Mouse (Mus musculus) left cerebral cortex, postnatal 36 days (tissue): ENCODE measurements around the gene Prpf40a. TPM values are rescaled to one million over a fixed set of nuclear protein-coding genes. Genes with fewer than 3 reads are reported as not detected.

Source experiments
- DNase-seq, 2 experiments: peaks; one replicate each; pipeline ENCODE4 v3.0.0; 2021 to 2022; ENCODE audit warnings: low spot score in 2 of 2, mixed read lengths in 1 of 2
- intact Hi-C: fragments of 180-260 bp; cut with DNase I; formaldehyde crosslinking; loops from one replicate; pipeline ENCODE4 v1.15.1; 2025
- total RNA-seq, 2 experiments: library from RNA; stranded (reverse); gene quantifications; 2 replicates each; pipeline ENCODE4 v1.2.3; 2021

Prpf40a gene
- total RNA-seq, 2 experiments from 2014 or later: 34.6 to 40.9 TPM

DNA sequence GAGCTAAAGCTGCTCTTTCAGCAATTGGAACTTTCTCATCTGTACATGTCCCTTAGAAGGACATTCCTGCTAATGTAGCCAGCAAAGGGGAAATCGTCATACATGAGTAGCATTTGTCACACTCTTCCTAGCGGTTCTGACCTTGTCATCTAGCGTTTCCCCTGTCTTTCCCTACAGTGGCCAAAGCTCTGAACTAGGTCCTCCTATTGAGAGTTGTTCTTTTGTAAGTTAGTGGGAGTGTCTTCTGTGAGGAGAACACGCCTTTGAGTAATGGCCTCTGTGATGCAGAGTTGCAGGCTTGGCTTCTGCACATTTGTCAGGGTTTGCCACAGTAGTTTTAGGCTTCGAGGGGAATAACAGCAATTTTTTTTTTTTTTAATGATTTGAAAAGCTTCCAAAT is 82.5 kb downstream of the Prpf40a start:
- DNase-seq: no peak
- intact Hi-C loops: no loop called here

DNA sequence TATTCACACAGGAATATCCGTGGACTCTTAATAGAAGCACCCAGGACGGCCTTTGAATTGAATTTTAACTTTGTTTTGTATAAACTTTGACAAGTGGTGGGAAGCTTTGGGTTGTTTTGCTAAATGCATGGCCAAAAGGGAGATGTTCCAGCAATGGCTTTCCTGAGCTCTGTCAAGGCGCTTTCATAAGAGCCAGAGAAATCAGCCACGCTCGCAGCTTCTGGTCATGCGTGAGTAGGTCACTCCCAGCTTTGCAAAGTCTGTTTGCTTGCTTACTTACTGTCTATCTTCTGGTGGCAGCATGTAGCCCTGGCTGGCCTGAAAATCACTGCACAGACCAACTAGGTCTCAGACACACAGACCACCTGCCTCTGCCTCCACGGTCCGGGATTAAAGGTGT is 84.6 kb downstream of the Prpf40a start:
- intact Hi-C loops: no loop called here
- DNase-seq: no peak

DNA sequence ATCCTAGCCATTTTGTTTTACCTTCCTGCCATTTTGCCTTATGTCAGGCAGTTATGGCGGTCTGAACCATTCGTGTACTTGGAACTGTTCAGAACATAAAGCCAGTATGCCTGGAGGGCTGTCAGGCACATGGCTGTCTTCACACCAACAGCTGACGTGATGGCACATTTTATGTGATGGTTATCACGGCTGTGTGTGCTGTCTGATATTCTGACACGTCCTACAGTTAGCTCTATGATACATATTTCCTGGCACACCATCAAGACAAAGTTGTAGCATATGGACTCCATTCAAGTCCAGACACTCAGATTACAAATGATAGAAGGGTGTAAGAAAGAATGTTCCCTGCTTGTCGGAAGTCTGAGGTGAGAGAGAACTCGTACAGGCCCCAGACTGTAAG is 85.0 kb downstream of the Prpf40a start:
- intact Hi-C loops: no loop called here
- no peak for DNase-seq

DNA sequence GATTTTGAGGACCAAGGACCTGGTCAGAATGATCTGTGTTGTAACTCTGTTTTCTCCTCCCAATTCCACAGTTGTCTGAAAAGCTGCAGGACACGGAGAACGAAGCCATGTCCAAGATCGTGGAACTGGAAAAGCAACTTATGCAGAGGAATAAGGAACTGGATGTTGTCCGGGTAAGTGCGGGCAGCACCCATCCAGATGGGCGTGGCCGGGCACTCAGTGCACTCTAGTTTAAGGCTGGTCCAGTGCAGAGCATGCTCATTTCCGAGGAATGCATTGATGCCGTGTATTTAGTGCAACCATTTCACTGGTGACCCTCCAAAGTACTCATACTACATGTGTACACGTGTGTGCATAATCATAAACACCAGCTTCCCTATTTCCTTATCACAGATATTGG is 85.7 kb downstream of the Prpf40a start:
- intact Hi-C loops: no loop called here
- no peak for DNase-seq

DNA sequence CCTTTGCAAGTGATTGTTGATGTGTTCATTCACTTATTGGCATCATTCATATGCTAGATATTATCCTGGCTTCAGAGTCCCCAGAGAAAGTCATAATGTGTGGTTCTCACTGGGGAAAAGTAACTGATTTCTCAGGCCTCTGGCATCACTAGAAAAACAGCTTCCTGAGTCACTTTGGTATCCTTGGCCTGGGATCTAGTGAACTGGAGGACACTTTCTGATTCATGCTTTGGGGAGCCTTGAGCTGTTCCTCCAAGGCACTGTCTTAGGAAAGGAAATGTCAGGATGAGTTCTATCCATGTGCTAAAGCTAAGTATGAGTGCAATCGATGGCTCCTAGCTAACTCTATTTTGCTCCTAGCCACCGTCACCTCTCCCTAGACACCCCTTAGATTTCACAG is 88.2 kb downstream of the Prpf40a start:
- intact Hi-C loops: no loop called here
- no peak for DNase-seq

DNA sequence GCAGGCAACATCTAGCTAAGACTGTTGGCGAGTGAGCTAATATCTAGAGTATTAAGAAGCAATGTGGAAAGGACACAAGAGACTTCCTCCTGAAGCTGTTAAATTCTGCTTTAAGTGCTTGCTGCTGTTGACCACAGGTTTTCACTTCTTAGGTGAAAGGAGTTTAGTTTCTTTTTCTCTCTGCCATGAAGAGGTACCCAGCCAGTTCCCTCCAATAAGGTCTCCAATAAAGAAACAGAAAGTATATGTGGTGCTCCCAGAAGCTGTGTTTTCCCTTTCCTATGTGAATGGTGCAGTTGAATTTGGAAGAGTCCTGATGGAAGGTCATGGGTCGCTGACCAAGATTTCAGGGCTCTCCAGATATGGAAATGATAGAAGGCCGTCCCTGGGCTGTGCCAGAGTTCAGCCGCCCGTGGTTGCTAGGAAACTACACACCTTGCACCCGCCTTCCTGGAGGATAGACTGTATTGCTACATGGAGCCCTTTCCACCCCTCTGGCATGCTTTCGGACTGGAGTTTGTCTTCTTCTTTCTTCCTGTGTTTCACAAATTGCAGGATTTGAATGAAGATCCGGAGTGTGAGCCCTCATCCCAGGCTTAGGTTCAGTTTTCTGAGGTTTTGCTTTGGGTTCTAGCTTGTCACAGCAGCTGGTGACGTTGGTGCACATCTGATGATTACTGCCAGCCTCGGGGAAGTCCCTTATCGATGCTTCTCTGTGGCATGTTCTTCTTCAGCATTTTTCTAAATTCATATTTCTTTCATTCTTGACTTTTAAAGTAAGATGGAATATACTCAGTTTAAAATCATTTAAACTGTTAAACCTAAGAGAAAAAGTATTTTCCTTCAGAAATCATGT is 89.0 kb downstream of the Prpf40a start:
- intact Hi-C loops: no loop called here

DNA sequence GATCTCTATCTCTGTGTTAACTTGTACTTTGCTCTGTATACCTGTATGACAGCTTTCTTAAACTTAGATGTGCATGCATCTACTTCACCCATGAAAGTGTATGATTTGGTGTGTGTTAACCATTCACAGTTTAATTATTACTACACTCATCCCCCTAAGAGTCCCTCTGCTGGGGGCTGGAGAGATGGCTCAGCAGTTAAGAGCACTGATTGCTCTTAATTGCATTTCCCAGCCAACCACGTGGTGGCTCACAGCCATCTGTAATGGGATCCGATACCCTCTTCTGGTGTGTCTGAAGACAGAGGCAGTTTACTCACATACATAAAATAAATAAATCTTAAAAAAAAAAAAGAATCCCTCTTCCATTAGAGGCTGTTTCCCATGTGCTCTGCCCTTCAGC is 91.0 kb downstream of the Prpf40a start:
- intact Hi-C loops: no loop called here
- DNase-seq: no peak

More for the DNA sequence above, 89.0 kb downstream of the Prpf40a start:
- DNase-seq: no peak

DNA sequence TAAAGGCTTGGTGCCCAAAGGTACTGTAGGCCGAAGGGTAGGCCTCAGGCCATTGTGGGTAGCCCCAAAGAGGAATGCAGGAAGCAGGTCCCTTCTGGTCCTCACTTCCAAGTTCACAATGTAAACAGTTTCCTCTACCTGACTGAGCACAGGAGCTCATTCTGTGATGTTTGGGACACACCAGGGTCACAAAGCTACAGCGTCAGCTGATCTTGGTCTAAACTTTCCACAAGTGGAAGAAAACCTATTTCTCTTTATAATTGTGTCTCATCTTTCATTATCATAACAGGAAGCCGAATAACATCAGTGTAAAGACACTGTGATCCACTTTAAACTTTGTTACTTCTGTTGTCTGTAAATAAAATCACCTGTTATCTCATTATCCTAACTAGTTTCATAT is 95.6 kb downstream of the Prpf40a start:
- DNase-seq: no peak
- intact Hi-C loops: no loop called here

DNA sequence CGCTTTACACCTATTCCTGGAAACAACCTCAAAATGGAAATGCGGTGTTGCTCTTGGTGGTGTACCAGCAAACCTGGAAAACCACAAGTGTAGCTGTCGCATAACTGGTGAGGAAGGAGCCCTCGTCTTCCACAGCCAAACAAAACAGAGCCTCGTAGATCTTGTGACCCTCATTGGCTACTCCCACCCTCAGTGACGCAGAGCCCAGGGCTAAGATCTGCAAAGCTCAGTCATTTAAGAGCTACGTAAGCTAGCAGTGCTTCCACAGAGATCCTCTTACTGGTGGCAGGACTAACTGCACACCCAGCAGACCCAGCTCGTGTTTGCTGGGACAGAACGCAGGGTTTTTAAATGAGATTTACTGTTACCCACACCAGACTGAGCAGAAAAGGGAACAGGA is 96.1 kb downstream of the Prpf40a start:
- intact Hi-C loops: no loop called here
- DNase-seq: no peak

DNA sequence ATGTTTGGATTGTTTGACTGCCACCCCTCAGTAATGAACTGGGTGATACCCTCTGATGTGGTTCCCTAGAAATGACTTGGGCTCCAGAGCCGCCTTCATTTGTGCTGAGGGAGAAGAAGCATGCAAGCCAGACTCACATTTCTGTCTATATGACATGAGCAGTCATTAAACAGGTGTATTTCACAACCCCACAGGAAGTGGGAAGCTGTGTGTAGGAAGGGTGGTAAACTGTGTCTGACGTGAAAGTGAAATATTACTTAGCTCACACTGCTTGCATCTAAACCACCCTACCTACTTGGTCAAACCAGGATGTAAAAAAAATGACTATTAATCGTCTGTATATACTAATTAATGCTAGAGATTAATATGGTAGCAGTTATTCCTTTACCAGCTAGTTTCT is 102.3 kb downstream of the Prpf40a start:
- no peak for DNase-seq
- intact Hi-C loops: no loop called here

DNA sequence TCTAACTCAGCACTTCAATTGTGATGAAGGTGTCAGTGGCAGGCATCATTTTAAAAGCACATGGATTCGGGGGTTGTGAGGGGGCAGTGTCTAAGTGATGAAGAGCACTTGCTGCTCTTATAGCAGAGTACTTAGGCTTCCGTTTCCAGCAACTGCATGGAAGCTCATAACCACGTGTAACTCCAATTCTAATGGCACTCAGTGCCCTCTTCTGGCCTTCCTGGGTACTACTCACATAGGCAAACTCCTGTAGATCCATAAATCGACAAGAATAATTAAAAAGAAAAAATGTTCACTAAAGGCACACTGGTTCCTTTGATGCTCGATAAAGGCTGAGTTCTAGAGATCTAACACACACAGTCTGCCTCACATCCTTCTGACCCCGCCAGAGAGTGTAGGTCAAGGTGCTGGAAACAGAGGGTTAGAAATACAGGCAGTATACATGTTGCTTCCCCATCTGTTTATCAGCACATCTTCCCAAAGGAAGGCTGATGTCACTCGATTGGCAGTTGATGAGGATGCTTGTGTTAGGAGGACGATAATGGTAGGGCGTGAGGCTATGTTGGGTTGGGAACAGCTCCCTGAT is 105.4 kb downstream of the Prpf40a start:
- peak; percentile 19 to 24 for DNase-seq
- intact Hi-C loops: loop anchor here (2.0 kb wide), 1 partner anchor 323 kb away; no protein-coding TSS in a partner anchor

Other genes with a start within 250 kb of the Prpf40a start
- gene Arl6ip6, start 442 bp upstream of the Prpf40a start, total RNA-seq: 10 to 100 TPM; 10.6 to 11.7 TPM